Mouse (Mus musculus) myocyte (in vitro differentiated cells): ENCODE data around the gene Tas2r114.

ENCODE experiments used
- MAX ChIP-seq: IDR thresholded peaks from one replicate; pipeline ENCODE4 v1.6.1; 2011; ENCODE audit warnings: low read depth, mild to moderate bottlenecking, control low read depth
- POLR2A ChIP-seq: IDR thresholded peaks from one replicate; pipeline ENCODE4 v1.6.1; 2011; ENCODE audit warnings: low read depth, mild to moderate bottlenecking, control low read depth, moderate library complexity; ENCODE audit not compliant: insufficient read length
- TCF12 ChIP-seq: IDR thresholded peaks from one replicate; pipeline ENCODE4 v1.6.1; 2011; ENCODE audit warnings: mild to moderate bottlenecking, control low read depth; ENCODE audit not compliant: poor library complexity, insufficient read depth, severe bottlenecking
- USF1 ChIP-seq: IDR thresholded peaks from one replicate; pipeline ENCODE4 v1.6.1; 2011; ENCODE audit warnings: low read depth, mild to moderate bottlenecking, control low read depth, moderate library complexity

GRCm38 (mm10) chr6:131689963-131690362 lies at the start of gene Tas2r114:
- TF ChIP-seq MAX, result no peak
- no peak for TF ChIP-seq TCF12
- TF ChIP-seq POLR2A, result no peak
- TF ChIP-seq USF1, result no peak
